Mouse (Mus musculus) pancreas, adult 10 weeks (tissue): ENCODE results near the gene Zfp691. TPM values are rescaled to one million over a fixed set of nuclear protein-coding genes. Genes with fewer than 3 reads are reported as not detected.

ENCODE experiments used
- polyA plus RNA-seq: library from polyadenylated mRNA; stranded (reverse); fragments of 350-450 nt; fragmentation: Illumina TruSeq; extraction: RNeasy Lipid Tissue Mini Kit (QIAGEN cat#74804); gene quantifications from one replicate; pipeline ENCODE4 v1.2.3, GENCODE M21; 2015; ENCODE audit warnings: low read depth, low replicate concordance; ENCODE audit not compliant: insufficient read depth

The Zfp691 gene
- 3.7 TPM for polyA plus RNA-seq

DNA sequence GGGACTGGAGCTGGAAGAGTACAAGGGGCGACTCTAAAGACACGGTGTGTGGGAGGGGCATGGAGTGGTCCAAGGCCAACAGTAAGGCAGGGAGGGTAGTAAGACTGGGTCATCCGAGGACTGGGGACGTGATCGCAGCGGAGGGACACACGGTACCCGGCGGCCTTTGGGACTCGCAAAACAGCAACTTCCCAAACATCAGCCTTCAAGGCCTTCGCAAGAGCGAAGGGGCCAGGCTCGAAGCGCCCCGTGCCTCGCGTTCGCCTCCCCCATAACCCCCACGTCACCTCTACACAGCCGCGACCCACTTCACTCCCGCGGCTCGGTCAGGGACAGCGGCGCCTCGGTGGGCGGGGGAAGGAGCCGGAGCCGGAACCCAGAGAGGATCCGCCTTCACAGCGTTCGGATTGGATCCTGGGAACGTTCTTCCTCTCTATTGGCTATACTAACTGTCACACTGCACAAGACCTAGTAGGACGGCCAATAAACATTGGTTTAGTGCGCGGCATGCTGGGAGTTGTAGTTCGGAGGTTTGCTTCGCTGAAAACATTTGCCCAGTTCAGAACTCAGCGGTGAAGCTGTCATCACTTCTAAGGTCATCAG is at the start of gene Zfp691:
Gene Zfp691 (minus strand): TSS at position 345 of the 603 bp plus-strand sequence.

DNA sequence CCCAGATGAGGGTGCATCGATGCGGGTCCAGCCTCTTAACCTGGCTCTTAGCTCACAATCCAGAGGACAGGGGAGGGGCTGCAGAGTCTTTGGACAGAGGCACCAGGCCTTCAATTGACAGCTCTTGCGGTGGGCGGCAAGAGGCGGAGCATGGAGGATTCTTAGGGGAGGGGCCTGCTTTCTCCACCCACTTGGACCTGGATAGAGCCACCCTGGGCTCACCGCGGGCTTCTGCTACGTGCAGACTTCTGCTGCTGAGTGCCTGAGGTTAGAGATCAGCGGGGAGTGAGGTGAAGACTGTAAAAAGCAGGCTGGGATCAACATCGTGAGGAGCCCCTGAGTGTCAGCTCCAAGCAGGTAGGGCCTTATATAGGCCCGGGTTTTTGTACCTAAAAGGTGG is 44.2 kb upstream of the Zfp691 start, which contains the start of gene Tmem269:
Gene Tmem269 (minus strand): TSS at position 49 of the 400 bp plus-strand sequence.

DNA sequence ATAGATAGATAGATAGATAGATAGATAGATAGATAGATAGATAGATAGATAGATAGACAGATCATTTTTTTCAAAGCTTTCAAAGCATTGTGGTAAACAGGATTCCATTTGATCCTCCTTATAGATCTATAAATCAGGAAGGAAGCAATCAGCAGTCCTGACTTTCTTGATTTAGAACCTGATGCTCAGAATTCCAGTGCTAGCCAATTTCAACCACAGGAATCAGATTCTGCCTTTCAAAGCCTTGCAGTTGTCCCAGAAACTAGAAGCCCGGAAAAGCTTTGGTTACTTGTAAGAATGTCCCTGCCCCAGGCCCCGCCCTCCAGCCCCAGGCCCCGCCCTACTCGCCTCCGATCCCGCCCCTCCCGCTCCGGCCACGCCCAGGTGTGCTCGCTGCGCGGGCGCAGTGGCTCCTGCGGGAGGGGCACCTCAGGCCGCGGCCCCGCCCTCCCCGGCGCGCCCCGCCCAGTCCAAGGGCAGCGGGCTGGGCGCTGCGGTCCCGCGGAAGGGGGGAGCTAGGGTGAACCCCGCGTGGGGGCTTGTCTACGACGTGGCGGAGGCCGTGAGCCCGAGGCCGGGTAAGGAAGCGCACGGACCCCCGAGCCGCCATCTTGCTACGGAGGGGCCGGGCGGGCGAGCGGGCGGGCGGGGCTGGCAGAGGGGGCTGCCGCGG is 21.1 kb upstream of the Zfp691 start, which contains the start of gene Svbp:
Gene Svbp (plus strand): TSS at position 398 of the 673 bp plus-strand sequence.

DNA sequence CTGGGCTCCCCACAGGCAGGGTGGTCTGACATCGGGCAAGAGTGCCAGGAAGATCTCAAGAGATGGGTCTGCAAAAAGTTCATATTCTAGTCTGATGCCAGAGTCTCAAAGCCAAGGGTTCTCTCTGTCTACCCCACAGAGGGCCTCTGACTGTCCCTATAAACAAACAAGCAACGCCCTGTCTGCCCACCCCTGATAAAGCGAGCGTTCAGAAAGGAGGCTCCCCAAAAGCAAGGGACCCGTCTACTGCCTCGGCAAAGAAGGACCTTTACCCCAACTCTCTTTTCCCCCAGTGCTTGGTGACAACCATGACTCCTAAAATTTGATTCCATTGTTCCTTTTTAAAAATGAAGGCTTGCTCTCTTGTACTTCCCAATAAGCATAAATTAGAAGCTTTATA is 15.9 kb upstream of the Zfp691 start, which contains the start of gene Ermap:
Gene Ermap (minus strand): TSS at position 148 of the 400 bp plus-strand sequence.

Other genes starting within 250 kb of the Zfp691 start
- gene Olfr1328, start 235.6 kb downstream of the Zfp691 start, polyA plus RNA-seq: not detected
- not detected for gene Lao1, start 212.6 kb downstream of the Zfp691 start, polyA plus RNA-seq
- gene Slc2a1, start 65.5 kb downstream of the Zfp691 start, polyA plus RNA-seq: 4.1 TPM
- not detected for gene Ermap, start 15.8 kb upstream of the Zfp691 start, polyA plus RNA-seq
- gene Svbp, start 21.1 kb upstream of the Zfp691 start, polyA plus RNA-seq: 5.2 TPM
- gene Tmem269, start 44.0 kb upstream of the Zfp691 start, polyA plus RNA-seq: not detected
- 1.6 TPM for gene AU022252, start 58.5 kb upstream of the Zfp691 start, polyA plus RNA-seq
- 5.2 TPM for gene P3h1, start 58.7 kb upstream of the Zfp691 start, polyA plus RNA-seq
- not detected for gene Cldn19, start 81.2 kb upstream of the Zfp691 start, polyA plus RNA-seq
- 82.7 TPM for gene Ybx1, start 120.4 kb upstream of the Zfp691 start, polyA plus RNA-seq
- gene Ppih, start 146.4 kb upstream of the Zfp691 start, polyA plus RNA-seq: 6.9 TPM
- 1.5 TPM for gene Ccdc30, start 241.3 kb upstream of the Zfp691 start, polyA plus RNA-seq
- gene Ppcs, start 248.2 kb upstream of the Zfp691 start, polyA plus RNA-seq: 3.3 TPM
- not detected for gene Zmynd12, start 248.6 kb upstream of the Zfp691 start, polyA plus RNA-seq